Mouse (Mus musculus): ENCODE measurements around the gene Gm11213. TPM values are rescaled to one million over a fixed set of nuclear protein-coding genes. Genes with fewer than 3 reads are reported as not detected.

Gene Gm11213
- polyA plus RNA-seq, 1 experiment from 2014 or later, result not detected

DNA sequence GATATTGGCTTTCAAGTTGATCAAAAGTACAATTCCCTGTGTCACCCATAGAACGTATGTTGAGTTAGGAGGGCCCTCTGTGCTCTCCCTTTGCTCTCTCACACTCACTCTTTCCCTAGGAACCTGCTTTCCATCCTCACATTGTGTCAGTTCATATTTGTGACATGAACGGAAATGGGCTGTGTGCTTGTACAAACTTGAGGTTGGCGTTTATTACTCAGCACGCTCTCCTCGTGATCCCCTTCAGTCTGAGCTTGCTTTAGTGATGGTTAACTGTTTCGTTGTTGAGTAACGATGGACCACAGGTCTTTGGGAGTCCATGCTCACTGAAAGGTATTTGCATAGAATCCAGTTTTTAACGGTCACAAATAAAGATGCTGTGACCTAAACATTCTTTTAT lies 22.1 kb upstream of the Gm11213 start:
- Histone ChIP-seq H3K27me3 (replicated peaks; ENCODE audit: control insufficient read depth, insufficient read depth, low read length) (no peaks in the 10 kb centered on the region), H3K36me3 (ENCODE audit: control insufficient read depth, insufficient read depth) (no peaks in the 10 kb centered on the region), H3K9ac (ENCODE audit: low read depth, low read length) (no peak overlapping the region), H3K4me2 (replicated peaks; ENCODE audit: low read depth) (no peak overlapping the region), H3K9me3 (ENCODE audit: control insufficient read depth) (no peaks in the 10 kb centered on the region), H3K4me1 (replicated peaks; ENCODE audit: control insufficient read depth, insufficient read depth, low read length) (no peaks in the 10 kb centered on the region), H3K27ac (ENCODE audit: low read depth, low read length) (no peak overlapping the region), H3K4me3 (ENCODE audit: low read depth, low read length) (no peak overlapping the region)
- WGBS, result 82% methylated on average over 8 of the region's 8 CpGs
- TF ChIP-seq CTCF (IDR thresholded peaks at IDR 0.05; ENCODE audit: low read depth), result no peak
- ATAC-seq, result no peak

DNA sequence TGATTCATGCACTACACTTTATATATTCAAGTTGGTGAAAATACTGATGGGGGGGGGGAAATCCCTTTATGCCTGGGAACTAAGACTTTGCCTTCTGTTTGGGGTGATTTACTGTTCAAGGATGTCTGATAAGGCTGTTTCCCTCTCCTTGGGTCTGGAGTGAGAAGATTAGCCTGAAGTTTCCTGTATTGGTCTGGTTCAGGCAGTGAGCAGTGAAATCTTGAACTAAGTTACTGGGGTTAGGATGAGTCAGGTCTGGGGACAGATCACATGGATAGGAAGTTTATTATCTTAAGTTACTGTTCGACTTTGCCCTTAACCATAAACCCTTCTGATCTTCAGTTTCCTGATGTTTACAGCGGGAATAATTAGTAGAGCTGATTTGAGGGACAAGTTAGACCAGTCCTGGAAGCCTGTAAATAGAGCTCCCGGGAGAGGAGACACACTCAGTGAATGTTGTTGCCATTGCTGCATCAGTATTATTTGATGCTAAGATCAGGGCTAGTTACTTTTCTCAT lies 20.6 kb upstream of the Gm11213 start:
- H3K4me2 ChIP-seq (replicated peaks; ENCODE audit: low read depth), result no peak overlapping the region
- H3K36me3 ChIP-seq (ENCODE audit: control insufficient read depth, insufficient read depth), result no peaks in the 10 kb centered on the region
- TF ChIP-seq CTCF (IDR thresholded peaks at IDR 0.05; ENCODE audit: low read depth), result no peak
- no peaks in the 10 kb centered on the region for H3K4me1 ChIP-seq (replicated peaks; ENCODE audit: control insufficient read depth, insufficient read depth, low read length)
- peak; percentile 98 for ATAC-seq
- no peak overlapping the region for H3K9ac ChIP-seq (ENCODE audit: low read depth, low read length)
- H3K9me3 ChIP-seq (ENCODE audit: control insufficient read depth), result no peaks in the 10 kb centered on the region
- H3K27ac ChIP-seq (ENCODE audit: low read depth, low read length), result 0 out of 2 replicates have a peak overlapping the region, but pooled peaks have one; percentile 60
- H3K27me3 ChIP-seq (replicated peaks; ENCODE audit: control insufficient read depth, insufficient read depth, low read length), result no peaks in the 10 kb centered on the region
- 20% methylated on average over 3 of the region's 3 CpGs for WGBS
- no peak overlapping the region for H3K4me3 ChIP-seq (ENCODE audit: low read depth, low read length)

DNA sequence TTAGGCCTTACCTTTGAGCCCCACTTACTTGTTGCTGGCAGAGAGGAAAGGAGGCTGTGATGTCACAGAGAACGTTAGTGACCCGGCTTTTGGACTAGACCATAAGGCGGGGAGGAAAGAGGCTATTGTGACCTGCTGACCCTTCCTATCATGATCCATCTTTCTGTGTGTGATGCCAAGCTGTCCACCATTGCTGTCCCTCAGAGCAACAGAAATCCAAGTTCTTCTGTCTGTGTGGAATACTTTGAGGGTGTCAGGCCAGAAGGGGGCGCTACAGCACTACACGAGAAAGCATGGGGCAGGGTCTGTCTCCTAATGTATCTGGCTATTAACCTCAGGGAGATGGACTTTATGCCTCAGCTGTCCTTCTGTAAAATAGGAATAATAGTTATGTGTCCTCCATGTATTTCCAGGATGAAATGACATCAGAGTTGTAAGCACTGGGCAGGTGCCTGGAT lies 17.3 kb upstream of the Gm11213 start, which contains the start of gene Tex48:
TSS of gene Tex48 (minus strand) at position 51 of the 458 bp plus-strand sequence.
- Histone ChIP-seq H3K27ac (ENCODE audit: low read depth, low read length) (no peak within 1 kb of the TSS), H3K9me3 (ENCODE audit: control insufficient read depth) (no peaks in the 10 kb centered on the region), H3K36me3 (ENCODE audit: control insufficient read depth, insufficient read depth) (no peaks in the 10 kb centered on the region), H3K9ac (ENCODE audit: low read depth, low read length) (no peak within 1 kb of the TSS), H3K4me2 (replicated peaks; ENCODE audit: low read depth) (no peak within 1 kb of the TSS), H3K27me3 (replicated peaks; ENCODE audit: control insufficient read depth, insufficient read depth, low read length) (no peaks in the 10 kb centered on the region), H3K4me3 (ENCODE audit: low read depth, low read length) (no peak within 1 kb of the TSS), H3K4me1 (replicated peaks; ENCODE audit: control insufficient read depth, insufficient read depth, low read length) (no peaks in the 10 kb centered on the region)
- TF ChIP-seq CTCF (IDR thresholded peaks at IDR 0.05; ENCODE audit: low read depth), result peak; percentile 77
- WGBS, result 49% methylated on average over 5 of the region's 5 CpGs
- no peak for ATAC-seq

DNA sequence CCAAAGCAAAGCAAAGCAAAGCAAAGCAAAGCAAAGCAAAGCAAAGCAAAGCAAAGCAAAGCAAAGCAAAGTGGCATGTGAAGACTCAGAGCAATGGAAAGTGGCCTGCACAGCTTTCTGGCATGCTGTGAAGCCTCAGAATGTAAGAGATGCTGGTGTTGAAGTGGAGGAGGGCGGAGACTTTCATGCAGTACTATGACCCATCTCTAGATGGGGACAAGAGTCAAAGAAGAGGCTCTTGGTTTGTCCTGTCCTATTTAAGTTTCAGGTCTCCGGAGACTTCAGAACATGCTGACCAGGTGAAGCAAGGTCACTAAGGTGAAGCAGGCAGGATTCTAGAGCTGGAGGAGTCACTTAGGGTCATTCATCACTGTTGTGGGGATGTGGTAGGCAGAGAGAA lies 16.8 kb upstream of the Gm11213 start:
- Histone ChIP-seq H3K36me3 (ENCODE audit: control insufficient read depth, insufficient read depth) (no peaks in the 10 kb centered on the region), H3K27me3 (replicated peaks; ENCODE audit: control insufficient read depth, insufficient read depth, low read length) (no peaks in the 10 kb centered on the region), H3K4me1 (replicated peaks; ENCODE audit: control insufficient read depth, insufficient read depth, low read length) (no peaks in the 10 kb centered on the region), H3K4me3 (ENCODE audit: low read depth, low read length) (no peak overlapping the region), H3K9ac (ENCODE audit: low read depth, low read length) (no peak overlapping the region), H3K9me3 (ENCODE audit: control insufficient read depth) (no peaks in the 10 kb centered on the region), H3K27ac (ENCODE audit: low read depth, low read length) (no peak overlapping the region), H3K4me2 (replicated peaks; ENCODE audit: low read depth) (no peak overlapping the region)
- WGBS, result 66% methylated on average over 2 of the region's 2 CpGs
- ATAC-seq, result no peak
- peak; percentile 55 for TF ChIP-seq CTCF (IDR thresholded peaks at IDR 0.05; ENCODE audit: low read depth)

DNA sequence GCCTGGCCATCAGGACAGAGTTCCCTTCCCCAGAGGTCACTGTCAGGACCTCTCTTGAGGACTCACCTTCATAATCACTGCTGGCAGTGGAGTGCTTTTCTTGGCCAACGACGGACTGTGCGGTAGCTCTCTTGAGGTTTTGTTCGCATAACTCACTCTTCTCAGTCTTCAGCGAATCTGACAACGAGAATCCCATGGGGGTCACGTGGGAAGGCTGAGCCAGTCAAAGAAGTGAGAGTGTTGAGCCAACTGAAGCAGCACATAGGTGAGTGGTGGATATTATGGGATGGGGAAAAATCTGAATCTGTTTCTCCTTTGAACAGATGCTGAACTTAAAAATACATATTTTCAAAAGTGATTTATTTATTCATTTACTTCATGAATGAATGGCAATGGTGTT lies 3.3 kb upstream of the Gm11213 start:
- no peak for TF ChIP-seq CTCF (IDR thresholded peaks at IDR 0.05; ENCODE audit: low read depth)
- WGBS, result 84% methylated on average over 7 of the region's 7 CpGs
- no peaks in the 10 kb centered on the region; the same call in 1 of the 2 replicates for H3K4me1 ChIP-seq (replicated peaks; ENCODE audit: control insufficient read depth, insufficient read depth, low read length)

DNA sequence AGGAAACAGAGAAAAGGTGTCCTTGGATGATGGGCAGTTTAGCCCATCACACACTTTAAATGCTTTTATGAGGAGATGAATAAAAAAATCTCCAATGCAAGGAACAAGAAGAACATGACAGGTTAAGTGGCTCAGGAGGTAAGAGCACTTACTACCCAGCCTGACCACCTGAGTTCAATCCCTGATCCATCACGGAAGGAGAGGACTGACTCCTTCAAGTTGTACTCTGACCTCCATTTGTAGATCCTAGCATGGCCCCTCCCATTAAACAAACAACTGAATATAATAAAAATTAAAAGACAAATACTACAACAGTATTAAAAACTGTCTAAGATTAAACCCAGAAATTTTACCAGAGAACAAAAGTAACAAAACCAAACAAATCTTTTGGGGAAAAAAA lies 907 bp upstream of the Gm11213 start:
- ATAC-seq, result peak; percentile 54; the same call in 1 of the 2 replicates
- Histone ChIP-seq H3K4me2 (replicated peaks; ENCODE audit: low read depth) (no peak overlapping the region), H3K36me3 (ENCODE audit: control insufficient read depth, insufficient read depth) (no peaks in the 10 kb centered on the region), H3K4me1 (replicated peaks; ENCODE audit: control insufficient read depth, insufficient read depth, low read length) (no peaks in the 10 kb centered on the region; the same call in 1 of the 2 replicates), H3K27me3 (replicated peaks; ENCODE audit: control insufficient read depth, insufficient read depth, low read length) (no peaks in the 10 kb centered on the region), H3K9ac (ENCODE audit: low read depth, low read length) (no peak overlapping the region), H3K27ac (ENCODE audit: low read depth, low read length) (no peak overlapping the region), H3K9me3 (ENCODE audit: control insufficient read depth) (no peaks in the 10 kb centered on the region), H3K4me3 (ENCODE audit: low read depth, low read length) (no peak overlapping the region)
- 44% methylated on average over 1 of the region's 1 CpGs for whole genome bisulfite sequencing
- TF ChIP-seq CTCF (IDR thresholded peaks at IDR 0.05; ENCODE audit: low read depth), result no peak

More for the DNA sequence above, 3.3 kb upstream of the Gm11213 start:
- H3K36me3 ChIP-seq (ENCODE audit: control insufficient read depth, insufficient read depth), result no peaks in the 10 kb centered on the region
- no peak overlapping the region for H3K4me3 ChIP-seq (ENCODE audit: low read depth, low read length)
- H3K9me3 ChIP-seq (ENCODE audit: control insufficient read depth), result no peaks in the 10 kb centered on the region
- no peak overlapping the region for H3K9ac ChIP-seq (ENCODE audit: low read depth, low read length)
- H3K27me3 ChIP-seq (replicated peaks; ENCODE audit: control insufficient read depth, insufficient read depth, low read length), result no peaks in the 10 kb centered on the region
- ATAC-seq, result no peak
- no peak overlapping the region for H3K27ac ChIP-seq (ENCODE audit: low read depth, low read length)
- H3K4me2 ChIP-seq (replicated peaks; ENCODE audit: low read depth), result no peak overlapping the region
